Mouse (Mus musculus) fibroblast of lung, adult 2 months (primary cell): Measurements from ENCODE around the gene 1700029F12Rik.
A peak's percentile ranks its signal among the peaks of the same experiment; 100 is the strongest.
"Not testable (repeated sequence)": the region's sequence is repeated elsewhere in the genome, so short reads cannot be mapped to it uniquely, and the experiment has no call there.

Experiments
- DNase-seq: peaks from one replicate; pipeline ENCODE4 v3.0.0-alpha.2; 2011; ENCODE audit warnings: low read depth

Gene 1700029F12Rik

GRCm38 (mm10) chr13:97034262-97034661 lies at the start of gene 1700029F12Rik:
Gene 1700029F12Rik (minus strand): TSS chr13:97034362.
- DNase-seq = no peak

- no peak for DNase-seq
Measured at GRCm38 (mm10) chr13:97082432-97082831, 48.3 kb upstream of the 1700029F12Rik start.

- no peak for DNase-seq
Measured at GRCm38 (mm10) chr13:97080615-97081014, 46.5 kb upstream of the 1700029F12Rik start.

- no peak for DNase-seq
Measured at GRCm38 (mm10) chr13:97080201-97080600, 46.0 kb upstream of the 1700029F12Rik start.

GRCm38 (mm10) chr13:97077556-97077955 lies 43.4 kb upstream of the 1700029F12Rik start:
- no peak for DNase-seq

GRCm38 (mm10) chr13:97073497-97073896 lies 39.3 kb upstream of the 1700029F12Rik start:
- DNase-seq = no peak

- DNase-seq = no peak
Measured at GRCm38 (mm10) chr13:97071626-97072241, 37.6 kb upstream of the 1700029F12Rik start.

GRCm38 (mm10) chr13:97070931-97071625 lies 36.9 kb upstream of the 1700029F12Rik start:
- DNase-seq = no peak

GRCm38 (mm10) chr13:97068151-97068550 lies 34.0 kb upstream of the 1700029F12Rik start:
- no peak for DNase-seq

GRCm38 (mm10) chr13:97067691-97068090 lies 33.5 kb upstream of the 1700029F12Rik start:
- no peak for DNase-seq

GRCm38 (mm10) chr13:97066649-97067550 lies 32.7 kb upstream of the 1700029F12Rik start, which contains the start of gene Fam169a:
Gene Fam169a (plus strand): TSS chr13:97067286.
- no peak for DNase-seq

- DNase-seq = not testable (repeated sequence)
Measured at GRCm38 (mm10) chr13:97064844-97065621, 30.9 kb upstream of the 1700029F12Rik start.

- no peak for DNase-seq
Measured at GRCm38 (mm10) chr13:97064413-97064812, 30.3 kb upstream of the 1700029F12Rik start.

GRCm38 (mm10) chr13:97063431-97063830 lies 29.3 kb upstream of the 1700029F12Rik start:
- no peak for DNase-seq

- no peak for DNase-seq
Measured at GRCm38 (mm10) chr13:97062151-97062550, 28.0 kb upstream of the 1700029F12Rik start.

- DNase-seq = no peak
Measured at GRCm38 (mm10) chr13:97060331-97060730, 26.2 kb upstream of the 1700029F12Rik start.

- DNase-seq = no peak
Measured at GRCm38 (mm10) chr13:97059746-97060145, 25.6 kb upstream of the 1700029F12Rik start.

GRCm38 (mm10) chr13:97057817-97058216 lies 23.7 kb upstream of the 1700029F12Rik start:
- DNase-seq = no peak

- peak; percentile 9 for DNase-seq
Measured at GRCm38 (mm10) chr13:97053844-97054243, 19.7 kb upstream of the 1700029F12Rik start.

- DNase-seq = peak; percentile 19
Measured at GRCm38 (mm10) chr13:97052667-97053066, 18.5 kb upstream of the 1700029F12Rik start.

- DNase-seq = no peak
Measured at GRCm38 (mm10) chr13:97051158-97051557, 17.0 kb upstream of the 1700029F12Rik start.

GRCm38 (mm10) chr13:97030075-97030474 lies 4.1 kb downstream of the 1700029F12Rik start:
- no peak for DNase-seq
